Mouse (Mus musculus) T-helper 2 cell (primary cell): ENCODE data around the gene Sphk1.

ENCODE experiments used
- in situ Hi-C: fragments of 300-600 bp; cut with MboI, MseI; formaldehyde crosslinking; loops from one replicate; pipeline ENCODE4 v1.15.1; 2025; ENCODE audit warnings: high pct_unique_total_duplicates

Sphk1 gene

GRCm38 (mm10) chr11:116538142-116538735 lies 7.5 kb downstream of the Sphk1 start:
- in situ Hi-C loops: no loop called here

- in situ Hi-C loops: no loop called here
Observed at GRCm38 (mm10) chr11:116541183-116541582, 10.5 kb downstream of the Sphk1 start.

GRCm38 (mm10) chr11:116543110-116543509 lies 12.4 kb downstream of the Sphk1 start:
- in situ Hi-C loops: no loop called here

GRCm38 (mm10) chr11:116547296-116548060 lies 16.8 kb downstream of the Sphk1 start:
- in situ Hi-C loops: no loop called here

DNA sequence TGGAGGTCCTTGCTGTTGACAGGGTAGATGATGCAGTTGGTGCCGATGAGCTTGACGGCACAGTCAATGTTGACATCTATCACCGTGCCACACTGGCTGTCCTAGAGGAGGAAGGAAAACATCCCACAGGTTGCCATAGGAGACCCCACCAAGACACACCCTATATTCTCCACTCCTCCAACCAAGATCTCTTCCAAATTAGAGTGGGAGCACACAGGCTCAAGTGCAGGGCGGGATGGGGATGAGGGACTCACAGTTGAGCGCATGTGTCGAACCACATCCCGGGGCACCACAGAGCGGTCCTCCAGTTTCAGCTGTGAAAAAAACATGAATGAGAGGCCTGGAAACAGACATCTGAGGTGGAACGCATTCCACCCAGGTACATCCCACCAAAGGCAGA lies 18.1 kb downstream of the Sphk1 start:
- in situ Hi-C loops: no loop called here

- in situ Hi-C loops: no loop called here
Observed at GRCm38 (mm10) chr11:116549273-116550038, 18.7 kb downstream of the Sphk1 start.

GRCm38 (mm10) chr11:116550748-116551147 lies 20.0 kb downstream of the Sphk1 start:
- in situ Hi-C loops: no loop called here

- in situ Hi-C loops: no loop called here
Observed at GRCm38 (mm10) chr11:116552194-116552593, 21.5 kb downstream of the Sphk1 start.

GRCm38 (mm10) chr11:116554171-116554878 lies 23.6 kb downstream of the Sphk1 start:
- in situ Hi-C loops: no loop called here

GRCm38 (mm10) chr11:116555572-116555971 lies 24.8 kb downstream of the Sphk1 start:
- in situ Hi-C loops: no loop called here

GRCm38 (mm10) chr11:116556308-116556707 lies 25.6 kb downstream of the Sphk1 start:
- in situ Hi-C loops: no loop called here

GRCm38 (mm10) chr11:116565283-116566041 lies 34.7 kb downstream of the Sphk1 start:
- in situ Hi-C loops: no loop called here

DNA sequence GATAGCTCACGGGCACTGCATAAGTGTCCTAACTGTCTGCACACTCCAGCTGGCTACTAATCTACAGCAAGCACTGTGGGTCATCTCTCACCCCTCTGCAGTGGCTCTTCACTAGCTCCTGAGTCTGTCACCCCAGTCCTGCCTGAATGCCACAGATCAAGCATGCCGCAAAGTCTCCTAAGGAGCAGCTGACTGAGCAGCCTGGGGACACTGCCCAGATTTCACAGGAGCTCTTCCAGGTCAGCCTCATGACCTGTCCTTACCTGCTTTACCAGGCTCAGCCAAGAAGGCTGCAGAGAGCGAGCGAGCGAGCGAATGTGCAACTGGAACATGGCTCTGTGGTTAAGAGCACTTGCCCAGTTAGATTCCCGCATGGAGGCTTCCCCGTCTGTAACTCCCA lies 36.8 kb downstream of the Sphk1 start:
- in situ Hi-C loops: no loop called here

DNA sequence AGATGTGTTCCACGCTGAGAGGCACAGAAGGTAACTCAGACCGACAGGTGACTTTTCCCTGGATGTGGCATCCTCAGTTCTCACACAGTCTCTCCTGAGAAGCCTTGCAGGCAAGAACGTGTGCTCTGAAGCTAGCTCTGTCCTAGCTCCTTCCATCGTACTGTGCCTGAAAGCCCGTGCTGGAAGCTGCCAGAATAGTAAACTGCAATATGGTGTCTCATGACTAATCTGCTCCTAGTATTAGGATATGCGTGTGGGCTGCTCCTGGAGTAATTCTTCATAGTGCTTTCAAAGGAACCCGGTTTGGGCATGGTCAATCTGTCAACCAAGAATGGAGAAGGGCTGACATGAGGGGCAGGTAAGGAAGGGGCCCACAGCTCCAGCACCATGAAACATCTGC lies 40.1 kb downstream of the Sphk1 start:
- in situ Hi-C loops: no loop called here

DNA sequence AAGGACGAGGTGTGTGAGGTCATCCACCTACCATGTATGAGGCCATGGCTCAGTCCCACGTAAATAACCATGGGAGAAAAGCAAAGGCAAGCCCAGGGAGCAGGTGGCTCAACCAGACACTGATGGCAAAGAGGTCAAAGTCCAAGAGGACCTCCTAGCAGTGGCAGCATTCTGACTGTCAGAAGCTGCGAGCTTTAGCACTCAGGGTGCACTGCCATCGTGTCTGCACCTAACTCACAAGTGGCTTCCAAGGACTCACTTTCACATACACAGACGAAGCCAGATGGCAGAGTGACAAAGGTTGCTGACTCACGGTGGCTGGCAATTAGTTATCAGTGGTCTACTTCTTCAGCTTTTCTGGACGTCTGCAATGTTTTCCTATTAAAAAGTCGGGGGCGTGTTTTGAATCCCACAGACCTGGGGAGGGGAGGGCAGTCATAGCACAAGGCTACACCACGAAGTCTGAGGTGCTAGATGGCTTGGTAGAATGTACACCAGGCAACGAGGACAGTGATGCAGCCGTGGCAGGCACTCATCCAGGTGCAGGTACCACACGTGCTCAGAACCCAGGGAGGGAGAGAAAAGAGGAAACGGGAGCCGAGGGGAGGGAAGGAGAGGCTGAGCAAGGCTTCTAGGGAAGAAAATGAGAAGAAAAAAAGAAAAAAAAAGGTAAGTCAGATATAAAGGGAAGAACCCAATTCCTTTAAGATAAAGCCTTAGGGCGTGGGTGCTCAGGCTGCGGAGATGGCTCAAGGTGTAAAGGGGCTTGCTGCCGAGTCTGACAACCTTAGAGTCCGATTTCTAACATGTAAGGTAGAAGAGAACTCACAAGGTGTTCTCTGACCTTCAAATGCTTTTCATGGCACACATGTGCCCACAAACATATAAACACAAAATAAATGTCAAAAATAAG lies 41.3 kb downstream of the Sphk1 start:
- in situ Hi-C loops: no loop called here

- in situ Hi-C loops: no loop called here
Observed at GRCm38 (mm10) chr11:116572756-116573543, 42.2 kb downstream of the Sphk1 start.

- in situ Hi-C loops: no loop called here
Observed at GRCm38 (mm10) chr11:116574486-116574885, 43.8 kb downstream of the Sphk1 start.

GRCm38 (mm10) chr11:116574982-116575381 lies 44.3 kb downstream of the Sphk1 start:
- in situ Hi-C loops: no loop called here

GRCm38 (mm10) chr11:116575396-116575795 lies 44.7 kb downstream of the Sphk1 start:
- in situ Hi-C loops: no loop called here
